Mouse (Mus musculus) adrenal gland, postnatal 10 days (tissue): ENCODE data around the gene 0610009B22Rik. TPM values are rescaled to one million over a fixed set of nuclear protein-coding genes. Genes with fewer than 3 reads are reported as not detected.

Experiments
- DNase-seq: peaks from one replicate; pipeline ENCODE4 v3.0.0; 2021; ENCODE audit warnings: mixed read lengths
- total RNA-seq, 2 experiments: library from RNA; stranded (reverse); gene quantifications; 2 replicates each; pipeline ENCODE4 v1.2.3; 2021

Gene 0610009B22Rik
- total RNA-seq, 2 experiments from 2014 or later = 46.9 to 48.8 TPM

GRCm38 (mm10) chr11:51636323-51636684 is 52.4 kb downstream of the 0610009B22Rik start:
- peak; percentile 68 for DNase-seq

GRCm38 (mm10) chr11:51635525-51636322 is 53.0 kb downstream of the 0610009B22Rik start, which contains the start of gene Rmnd5b:
Gene Rmnd5b, minus strand, starts transcription at chr11:51635896.
- DNase-seq = peak; percentile 91

Other genes with a start within 250 kb of the 0610009B22Rik start
- 10 to 100 TPM; 22.9 to 31.1 TPM for gene Phykpl, start 104.1 kb downstream of the 0610009B22Rik start, total RNA-seq
- gene Hnrnpab, start 82.0 kb downstream of the 0610009B22Rik start, total RNA-seq = 100 to 1,000 TPM; 278 to 298 TPM
- gene Nhp2, start 69.1 kb downstream of the 0610009B22Rik start, total RNA-seq = 10 to 100 TPM; 64.2 to 67.9 TPM
- 10 to 100 TPM; 33.2 to 34.6 TPM for gene Rmnd5b, start 53.0 kb downstream of the 0610009B22Rik start, total RNA-seq
- gene N4bp3, start 38.0 kb downstream of the 0610009B22Rik start, total RNA-seq = 10 to 100 TPM; 16.2 to 26.3 TPM
- gene D930048N14Rik, start 37.9 kb downstream of the 0610009B22Rik start, total RNA-seq = 1 to 10 TPM; 1.1 to 3.5 TPM
- gene Sec24a, start 74.8 kb upstream of the 0610009B22Rik start, total RNA-seq = 10 to 100 TPM; 29.2 to 31.6 TPM
- gene Sar1b, start 74.8 kb upstream of the 0610009B22Rik start, total RNA-seq = 100 to 1,000 TPM in 1 of 2 experiments, 10 to 100 TPM in 1; 89.4 to 100 TPM
- 10 to 100 TPM; 10.7 to 11.4 TPM for gene Jade2, start 168.8 kb upstream of the 0610009B22Rik start, total RNA-seq